Mouse (Mus musculus) limb, embryonic 12.5 days (tissue): Measurements from ENCODE around the gene Sgip1. TPM values are rescaled to one million over a fixed set of nuclear protein-coding genes. Genes with fewer than 3 reads are reported as not detected.

Source experiments
- ATAC-seq: fragments of 200-750 bp; cut with Nextera tagmentation; 2 replicates; pipeline ENCODE4 v1.8.0; 2017; ENCODE audit warnings: low read depth, moderate TSS enrichment; ENCODE audit not compliant: insufficient number of reproducible peaks, insufficient read depth, low FRiP score, low TSS enrichment
- H3K27ac ChIP-seq: fragments of 300-500 bp; sonication (generic); 2 replicates; pipeline ENCODE4 v1.5.1; 2016; ENCODE audit warnings: mild to moderate bottlenecking, moderate library complexity
- H3K27me3 ChIP-seq: fragments of 300-500 bp; sonication (generic); 2 replicates; pipeline ENCODE4 v1.6.1; 2016; ENCODE audit warnings: mild to moderate bottlenecking, moderate library complexity
- H3K36me3 ChIP-seq: fragments of 300-500 bp; sonication (generic); 2 replicates; pipeline ENCODE4 v1.6.1; 2016; ENCODE audit warnings: mild to moderate bottlenecking, moderate library complexity
- H3K4me1 ChIP-seq: fragments of 300-500 bp; sonication (generic); replicated peaks from 2 replicates; pipeline ENCODE4 v1.6.1; 2016
- H3K4me2 ChIP-seq: fragments of 300-500 bp; sonication (generic); 2 replicates; pipeline ENCODE4 v1.6.1; 2016; ENCODE audit warnings: mild to moderate bottlenecking, moderate library complexity
- H3K4me3 ChIP-seq: fragments of 300-500 bp; sonication (generic); replicated peaks from 2 replicates; pipeline ENCODE4 v1.5.1; 2016; ENCODE audit warnings: mild to moderate bottlenecking
- H3K9ac ChIP-seq: fragments of 300-500 bp; sonication (generic); replicated peaks from 2 replicates; pipeline ENCODE4 v1.6.1; 2016; ENCODE audit warnings: mild to moderate bottlenecking, moderate library complexity
- H3K9me3 ChIP-seq: fragments of 300-500 bp; sonication (generic); 2 replicates; pipeline ENCODE4 v1.6.1; 2016; ENCODE audit warnings: mild to moderate bottlenecking, moderate library complexity
- WGBS: fragments of 180-500 bp; shearing (Covaris S2); methylation state at CpG from one replicate; pipeline ENCODE4 v1.1.7; 2016; 5-methylcytosine and 5-hydroxymethylcytosine counted together
- polyA plus RNA-seq: library from polyadenylated mRNA; unstranded; fragments of >200 nt; fragmentation: Nextera tagmentation; extraction: Ambion mirVana; gene quantifications from 2 replicates; pipeline ENCODE4 v1.2.1, GENCODE M21; 2016

Sgip1 gene
- polyA plus RNA-seq, 1 experiment from 2014 or later = 10.7 TPM

DNA sequence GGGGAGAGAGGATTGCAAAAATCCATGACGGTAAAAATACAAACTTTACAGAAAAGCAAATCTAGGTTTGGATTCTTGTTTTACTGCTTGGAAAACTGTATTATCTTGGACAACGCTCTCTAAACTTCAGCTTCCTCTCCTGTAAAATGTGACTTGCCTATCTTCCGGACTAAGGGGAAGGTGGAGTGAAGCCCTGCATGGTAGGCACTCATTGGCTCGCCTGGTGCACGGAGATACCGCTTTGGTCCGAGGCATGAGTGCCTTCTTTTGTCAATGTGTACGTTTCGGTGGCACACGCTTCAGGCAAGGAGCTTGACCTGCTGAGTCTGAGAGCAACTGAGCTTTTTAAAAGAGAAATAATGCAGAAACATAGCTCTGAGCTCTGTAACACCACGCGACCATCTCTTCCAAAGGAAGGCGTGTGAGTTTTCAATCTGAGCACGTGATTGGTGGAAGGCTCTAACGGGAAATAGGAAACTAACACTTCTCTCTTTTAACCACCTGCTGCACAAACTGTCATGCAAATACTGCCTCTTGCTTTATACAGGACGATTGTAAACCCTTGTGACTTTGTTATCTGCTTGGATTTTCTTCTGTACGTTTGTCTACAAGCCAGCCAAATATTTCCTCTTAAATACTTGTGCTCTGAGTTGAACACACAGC is 214.3 kb downstream of the Sgip1 start:
- Histone ChIP-seq H3K27ac (no peak overlapping the region), H3K4me2 (no peak overlapping the region), H3K9me3 (no peaks in the 10 kb centered on the region), H3K9ac (no peak overlapping the region), H3K4me3 (no peak overlapping the region), H3K36me3 (no peaks in the 10 kb centered on the region), H3K27me3 (no peaks in the 10 kb centered on the region), H3K4me1 (no peaks in the 10 kb centered on the region)
- no peak for ATAC-seq
- WGBS = 72% methylated on average over 17 of the region's 17 CpGs

GRCm38 (mm10) chr4:102959409-102959808 is 218.3 kb downstream of the Sgip1 start:
- Histone ChIP-seq H3K9ac (no peak overlapping the region), H3K4me2 (no peak overlapping the region), H3K4me1 (no peaks in the 10 kb centered on the region), H3K27me3 (no peaks in the 10 kb centered on the region), H3K4me3 (no peak overlapping the region), H3K36me3 (no peaks in the 10 kb centered on the region), H3K27ac (no peak overlapping the region), H3K9me3 (no peaks in the 10 kb centered on the region)
- 89% methylated on average over 5 of the region's 5 CpGs for WGBS
- ATAC-seq = no peak

- no peak overlapping the region for H3K27ac ChIP-seq
- H3K4me2 ChIP-seq = no peak overlapping the region
- no peak overlapping the region for H3K4me3 ChIP-seq
- whole genome bisulfite sequencing = 70% methylated on average over 3 of the region's 3 CpGs
- H3K27me3 ChIP-seq = no peaks in the 10 kb centered on the region
- no peaks in the 10 kb centered on the region for H3K9me3 ChIP-seq
- H3K4me1 ChIP-seq = no peaks in the 10 kb centered on the region
- no peak overlapping the region for H3K9ac ChIP-seq
- ATAC-seq = no peak
- H3K36me3 ChIP-seq = no peaks in the 10 kb centered on the region
These were observed 223.1 kb downstream of the Sgip1 start for GRCm38 (mm10) chr4:102964174-102964573.

DNA sequence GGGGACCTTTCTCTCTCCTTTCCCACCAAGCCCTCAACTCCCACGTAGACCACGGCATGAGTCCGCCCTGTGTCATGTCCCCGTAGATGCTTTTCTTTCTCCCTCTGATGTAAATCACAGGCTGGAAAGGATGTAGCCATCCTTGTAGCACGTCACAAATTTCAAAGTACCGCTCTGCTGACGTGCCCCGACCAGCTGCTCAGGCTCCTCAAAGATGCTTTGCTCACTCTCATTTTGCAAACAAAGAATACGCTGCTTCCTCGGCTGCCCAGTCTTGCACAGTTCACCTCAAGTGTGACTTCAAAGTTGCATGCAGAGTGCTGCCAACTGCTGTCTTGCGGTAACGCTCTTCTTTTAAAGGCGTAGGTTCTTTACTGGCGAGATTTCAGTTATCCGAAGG is 226.7 kb downstream of the Sgip1 start:
- WGBS = 84% methylated on average over 15 of the region's 15 CpGs
- ATAC-seq = no peak
- Histone ChIP-seq H3K9me3 (no peaks in the 10 kb centered on the region), H3K9ac (no peak overlapping the region), H3K27ac (no peak overlapping the region), H3K27me3 (no peaks in the 10 kb centered on the region), H3K4me3 (no peak overlapping the region), H3K36me3 (no peaks in the 10 kb centered on the region), H3K4me2 (no peak overlapping the region), H3K4me1 (no peaks in the 10 kb centered on the region)

GRCm38 (mm10) chr4:102969599-102969998 is 228.5 kb downstream of the Sgip1 start:
- Histone ChIP-seq H3K27ac (no peak overlapping the region), H3K9me3 (no peaks in the 10 kb centered on the region), H3K27me3 (0 out of 2 replicates have a peak, but pooled peaks cover 2% of the 10 kb centered on the region), H3K4me2 (no peak overlapping the region), H3K36me3 (no peaks in the 10 kb centered on the region), H3K4me1 (no peaks in the 10 kb centered on the region), H3K9ac (no peak overlapping the region), H3K4me3 (no peak overlapping the region)
- no peak for ATAC-seq
- 90% methylated on average over 5 of the region's 5 CpGs for WGBS

GRCm38 (mm10) chr4:102971159-102971558 is 230.1 kb downstream of the Sgip1 start:
- no peak overlapping the region for H3K4me3 ChIP-seq

DNA sequence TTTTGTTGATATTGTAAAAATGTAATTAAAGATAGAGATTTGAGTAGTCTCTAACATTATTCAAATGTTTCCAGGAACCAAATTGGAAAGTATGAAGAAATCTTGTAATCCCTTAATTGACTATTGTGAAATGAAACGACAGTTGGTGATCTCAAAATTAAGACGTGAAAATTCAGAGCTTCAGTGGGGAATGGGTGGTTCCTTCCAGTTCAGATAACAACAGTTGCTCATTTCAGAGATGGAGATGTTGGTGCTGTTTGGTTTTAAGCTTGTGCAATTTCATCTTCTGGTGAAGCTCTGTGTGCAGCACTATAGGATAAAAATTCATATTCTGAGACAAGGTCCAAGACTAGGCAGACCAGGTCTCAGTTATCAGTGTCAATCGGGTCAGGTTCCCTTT is 231.0 kb downstream of the Sgip1 start:
- Histone ChIP-seq H3K27ac (no peak overlapping the region), H3K4me2 (no peak overlapping the region), H3K9me3 (no peaks in the 10 kb centered on the region), H3K27me3 (peaks cover 2% of the 10 kb centered on the region; the same call in 1 of the 2 replicates), H3K9ac (no peak overlapping the region), H3K4me1 (no peaks in the 10 kb centered on the region; the same call in 1 of the 2 replicates), H3K4me3 (no peak overlapping the region), H3K36me3 (no peaks in the 10 kb centered on the region)
- WGBS = 80% methylated on average over 3 of the region's 3 CpGs
- ATAC-seq = no peak

More at GRCm38 (mm10) chr4:102971159-102971558, 230.1 kb downstream of the Sgip1 start:
- Histone ChIP-seq H3K9me3 (no peaks in the 10 kb centered on the region), H3K4me1 (no peaks in the 10 kb centered on the region; the same call in 1 of the 2 replicates), H3K27ac (no peak overlapping the region), H3K4me2 (no peak overlapping the region), H3K36me3 (no peaks in the 10 kb centered on the region), H3K27me3 (0 out of 2 replicates have a peak, but pooled peaks cover 2% of the 10 kb centered on the region), H3K9ac (no peak overlapping the region)
- no peak for ATAC-seq
- 76% methylated on average over 5 of the region's 5 CpGs for whole genome bisulfite sequencing

- peaks cover 19% of the 10 kb centered on the region for H3K27me3 ChIP-seq
- no peak overlapping the region for H3K4me3 ChIP-seq
- no peaks in the 10 kb centered on the region for H3K9me3 ChIP-seq
- H3K9ac ChIP-seq = no peak overlapping the region
- no peak overlapping the region for H3K4me2 ChIP-seq
- H3K27ac ChIP-seq = no peak overlapping the region
- H3K36me3 ChIP-seq = no peaks in the 10 kb centered on the region
- WGBS = 40% methylated on average over 5 of the region's 5 CpGs
- peaks cover 15% of the 10 kb centered on the region for H3K4me1 ChIP-seq
- ATAC-seq = no peak
These were observed 233.1 kb downstream of the Sgip1 start for GRCm38 (mm10) chr4:102974172-102974571.

DNA sequence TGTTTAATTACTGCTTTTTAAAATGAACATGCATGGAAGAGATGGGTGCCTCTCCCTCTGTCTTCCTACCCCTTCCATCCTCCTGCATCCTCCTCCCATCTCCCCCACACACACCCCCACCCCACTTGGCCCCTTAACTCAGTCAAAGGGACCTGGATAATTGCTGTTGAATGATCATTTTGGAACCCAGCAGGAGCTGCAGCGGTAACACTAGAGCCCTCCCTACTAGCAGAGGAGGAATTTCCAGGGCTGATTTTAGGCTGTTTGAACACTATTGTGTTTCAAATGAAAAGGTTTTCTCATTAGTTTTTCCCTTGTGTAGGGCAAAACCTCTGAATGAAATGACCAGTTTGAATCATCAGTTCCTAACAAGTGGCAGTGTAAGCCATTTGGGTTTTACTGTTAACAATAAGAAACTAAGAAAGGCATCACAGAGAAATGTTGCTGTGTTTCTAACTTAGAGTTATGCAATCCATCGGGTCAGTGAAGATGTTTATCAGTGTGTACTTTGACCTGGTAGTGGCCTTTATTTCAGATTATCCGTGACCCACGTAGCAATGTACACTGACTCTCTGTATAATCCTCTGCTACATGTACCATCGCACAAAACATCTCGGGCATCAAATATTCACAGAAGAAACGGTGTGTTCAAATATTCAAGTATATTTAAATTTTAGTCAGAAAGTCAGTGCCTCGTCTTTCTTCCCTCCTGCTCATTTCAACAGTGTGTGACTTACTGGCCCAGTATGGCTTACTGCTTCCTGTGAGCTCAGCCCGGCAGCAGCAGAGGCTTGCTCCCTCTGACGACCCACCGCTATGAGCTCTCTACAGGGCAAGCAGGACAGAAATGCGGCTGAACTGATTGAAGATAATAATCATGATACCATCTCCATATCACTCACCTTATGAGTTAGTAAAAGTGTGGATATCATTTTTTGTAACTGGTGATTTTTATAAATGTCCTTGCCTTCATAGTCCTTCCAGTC is 235.5 kb downstream of the Sgip1 start:
- Histone ChIP-seq H3K4me2 (no peak overlapping the region), H3K27ac (no peak overlapping the region), H3K4me1 (peaks cover 15% of the 10 kb centered on the region), H3K27me3 (peaks cover 26% of the 10 kb centered on the region), H3K9me3 (no peaks in the 10 kb centered on the region), H3K36me3 (no peaks in the 10 kb centered on the region), H3K4me3 (no peak overlapping the region), H3K9ac (no peak overlapping the region)
- 42% methylated on average over 12 of the region's 12 CpGs for WGBS
- no peak for ATAC-seq

DNA sequence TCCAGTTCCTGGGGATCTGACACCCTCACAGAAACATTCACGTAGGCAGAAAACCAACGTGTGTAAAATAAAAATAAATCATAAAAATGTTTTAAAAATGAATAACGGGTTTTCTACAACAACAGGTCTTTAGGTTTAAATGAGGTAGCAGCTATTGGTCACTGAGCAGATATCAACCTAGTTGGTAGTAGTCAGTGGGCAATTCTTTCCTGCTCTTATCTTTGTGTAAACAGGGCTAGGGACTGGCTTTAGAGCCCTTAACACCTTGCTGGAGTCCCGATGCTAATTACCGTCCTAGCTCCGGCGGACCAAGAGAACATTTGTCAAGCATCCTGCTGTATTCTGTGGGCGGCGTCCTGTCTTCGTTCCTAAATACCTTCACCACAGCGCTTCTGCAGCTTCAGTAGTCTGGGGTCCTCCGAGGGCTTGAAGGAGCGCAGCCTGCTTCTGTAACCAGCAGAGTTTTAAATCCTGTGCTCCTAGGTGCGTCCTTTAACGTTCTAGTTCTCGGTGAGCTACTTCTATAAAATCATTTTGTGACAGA is 236.8 kb downstream of the Sgip1 start:
- H3K4me3 ChIP-seq = peak overlapping the region; percentile 38
- no peak overlapping the region for H3K9ac ChIP-seq
- 5% methylated on average over 16 of the region's 16 CpGs for WGBS
- H3K27ac ChIP-seq = no peak overlapping the region
- H3K4me1 ChIP-seq = peaks cover 15% of the 10 kb centered on the region
- no peaks in the 10 kb centered on the region for H3K9me3 ChIP-seq
- H3K4me2 ChIP-seq = peak overlapping the region; percentile 81
- no peaks in the 10 kb centered on the region for H3K36me3 ChIP-seq
- peaks cover 29% of the 10 kb centered on the region for H3K27me3 ChIP-seq
- no peak for ATAC-seq

- H3K36me3 ChIP-seq = no peaks in the 10 kb centered on the region
- H3K27ac ChIP-seq = no peak within 1 kb of the TSS
- no peaks in the 10 kb centered on the region for H3K9me3 ChIP-seq
- H3K27me3 ChIP-seq = peaks cover 29% of the 10 kb centered on the region
- peaks cover 15% of the 10 kb centered on the region for H3K4me1 ChIP-seq
- peak within 1 kb of the TSS; percentile 38 for H3K4me3 ChIP-seq
- 1% methylated on average over 13 of the region's 13 CpGs for WGBS
- H3K4me2 ChIP-seq = peak within 1 kb of the TSS; percentile 81
- peak within 1 kb of the TSS; percentile 47 for H3K9ac ChIP-seq
- ATAC-seq = peak; percentile 66; the same call in 1 of the 2 replicates
These were observed 237.3 kb downstream of the Sgip1 start, which contains the start of gene Tctex1d1 for GRCm38 (mm10) chr4:102978440-102978839. Gene Tctex1d1 (plus strand): TSS chr4:102978606.
